Mouse (Mus musculus) lung, postnatal 0 days (tissue): ENCODE results near the gene Gm20696. TPM values are rescaled to one million over a fixed set of nuclear protein-coding genes. Genes with fewer than 3 reads are reported as not detected.
A peak's percentile ranks its signal among the peaks of the same experiment; 100 is the strongest.

ENCODE experiments used
- ATAC-seq: fragments of 200-750 bp; cut with Nextera tagmentation; 2 replicates; pipeline ENCODE4 v1.8.0; 2017; ENCODE audit warnings: moderate library complexity
- DNase-seq: peaks from one replicate; pipeline ENCODE4 v3.0.0-alpha.2; 2016; ENCODE audit warnings: low spot score
- H3K27ac ChIP-seq: fragments of 300-500 bp; sonication (generic); 2 replicates; pipeline ENCODE4 v1.5.1; 2014; ENCODE audit warnings: antibody characterized with exemption, mild to moderate bottlenecking, low read length, mixed read lengths
- H3K27me3 ChIP-seq: fragments of 300-500 bp; sonication (generic); replicated peaks from 2 replicates; pipeline ENCODE4 v1.6.1; 2014; ENCODE audit warnings: low read length, mixed read lengths; ENCODE audit not compliant: insufficient read depth
- H3K36me3 ChIP-seq: fragments of 300-500 bp; sonication (generic); 2 replicates; pipeline ENCODE4 v1.6.1; 2014; ENCODE audit warnings: low read length, mixed read lengths; ENCODE audit not compliant: insufficient read depth
- H3K4me1 ChIP-seq: fragments of 300-500 bp; sonication (generic); 2 replicates; pipeline ENCODE4 v1.6.1; 2014; ENCODE audit warnings: antibody characterized with exemption, low read depth, low read length, mixed read lengths; ENCODE audit not compliant: insufficient read depth
- H3K4me2 ChIP-seq: fragments of 300-500 bp; sonication (generic); replicated peaks from 2 replicates; pipeline ENCODE4 v1.6.1; 2014; ENCODE audit warnings: low read depth, mild to moderate bottlenecking, low read length, moderate library complexity, mixed read lengths
- H3K4me3 ChIP-seq: fragments of 300-500 bp; sonication (generic); 2 replicates; pipeline ENCODE4 v1.5.1; 2014; ENCODE audit warnings: low read depth, low read length
- H3K9ac ChIP-seq: fragments of 300-500 bp; sonication (generic); replicated peaks from 2 replicates; pipeline ENCODE4 v1.6.1; 2014; ENCODE audit warnings: low read depth, mild to moderate bottlenecking
- H3K9me3 ChIP-seq: fragments of 300-500 bp; sonication (generic); 2 replicates; pipeline ENCODE4 v1.6.1; 2016; ENCODE audit warnings: low read length, mixed read lengths
- CTCF ChIP-seq: IDR thresholded peaks from 2 replicates; pipeline ENCODE4 v1.5.1; 2016; ENCODE audit warnings: antibody characterized with exemption, mild to moderate bottlenecking
- EP300 ChIP-seq: IDR thresholded peaks from 2 replicates; pipeline ENCODE4 v1.6.1; 2016; ENCODE audit warnings: antibody characterized with exemption, mild to moderate bottlenecking, control low read depth
- WGBS: fragments of 180-500 bp; shearing (Covaris S2); extraction: QIAGEN DNeasy Blood & Tissue Kit; methylation state at CpG from one replicate; pipeline ENCODE4 v1.1.7; 2014; 5-methylcytosine and 5-hydroxymethylcytosine counted together
- polyA plus RNA-seq: library from polyadenylated mRNA; unstranded; fragments of >200 nt; fragmentation: Nextera tagmentation; extraction: Ambion mirVana; gene quantifications from 2 replicates; pipeline ENCODE4 v1.2.1, GENCODE M21; 2015

Gm20696 gene
- polyA plus RNA-seq, 1 experiment from 2014 or later, result 2.3 TPM

DNA sequence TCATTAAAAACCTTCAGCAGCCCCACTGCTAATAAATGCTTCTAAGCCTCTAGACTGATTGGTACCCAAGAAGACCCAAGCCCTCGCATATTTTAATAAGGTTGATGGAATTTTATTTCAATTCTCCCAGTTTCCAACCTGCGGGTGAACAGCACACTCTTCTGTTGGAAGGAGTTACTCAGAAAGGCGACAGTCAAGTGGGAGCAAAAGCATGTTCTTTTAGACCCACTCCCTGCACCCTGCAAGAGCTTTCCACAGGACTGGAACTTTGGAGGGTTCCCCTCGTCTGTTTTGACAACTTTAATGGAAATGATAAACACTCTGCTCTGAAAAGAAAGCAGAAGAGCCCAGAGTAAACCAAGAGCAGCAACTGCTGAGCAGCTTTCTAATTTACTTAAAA lies 401.4 kb downstream of the Gm20696 start:
- no peaks in the 10 kb centered on the region for H3K27me3 ChIP-seq
- 0 out of 2 replicates have a peak overlapping the region, but pooled peaks have one; percentile 69 for H3K27ac ChIP-seq
- peak overlapping the region; percentile 48; the same call in 1 of the 2 replicates for H3K4me2 ChIP-seq
- H3K4me3 ChIP-seq, result no peak overlapping the region
- no peaks in the 10 kb centered on the region for H3K9me3 ChIP-seq
- DNase-seq, result peak; percentile 53
- peak; percentile 54 for TF ChIP-seq CTCF
- no peak for TF ChIP-seq EP300
- H3K36me3 ChIP-seq, result no peaks in the 10 kb centered on the region
- H3K4me1 ChIP-seq, result peaks cover 5% of the 10 kb centered on the region; the same call in 1 of the 2 replicates
- WGBS, result 20% methylated on average over 4 of the region's 4 CpGs
- ATAC-seq, result no peak
- no peak overlapping the region for H3K9ac ChIP-seq

DNA sequence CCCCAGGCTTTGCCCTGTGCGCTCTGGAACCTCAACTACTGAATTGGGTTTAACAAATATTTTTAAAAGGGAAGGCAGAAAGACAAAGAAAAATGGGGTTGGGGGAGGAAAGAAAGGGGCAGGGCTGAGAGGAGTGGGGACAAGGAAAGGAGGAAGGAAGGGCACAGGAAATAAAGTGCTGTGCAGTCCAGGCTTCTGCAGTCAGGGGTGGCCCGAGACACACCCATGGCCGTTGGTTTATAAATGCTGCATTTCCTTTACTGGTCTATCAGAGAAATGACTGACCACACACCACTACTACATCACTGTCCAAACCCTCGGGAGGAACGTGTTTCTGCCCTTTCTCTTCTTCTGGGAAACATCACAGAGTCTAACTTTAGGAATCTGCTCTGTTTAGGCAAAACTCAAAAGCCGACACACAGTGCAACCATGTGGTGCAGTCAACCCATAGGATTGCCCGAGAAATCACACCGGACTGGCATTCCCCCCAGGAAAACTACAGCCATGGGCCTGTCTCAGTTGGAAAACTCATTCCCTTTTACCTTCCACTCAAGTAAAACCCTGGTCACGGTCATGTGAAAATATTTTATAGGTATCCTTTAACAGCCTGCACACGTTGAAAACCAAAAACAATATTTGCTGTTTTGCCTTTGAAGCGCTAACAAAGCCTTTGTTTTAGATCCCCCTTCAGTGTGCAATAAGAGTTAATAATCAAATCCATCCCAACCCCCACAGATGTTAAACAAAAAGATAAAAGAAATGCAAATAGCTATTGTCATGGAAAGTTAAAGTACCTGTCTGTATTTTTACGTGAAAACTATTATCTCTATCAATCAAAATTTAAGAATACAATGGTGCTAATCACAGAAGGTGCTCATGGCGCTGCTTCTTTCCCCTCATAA lies 402.2 kb downstream of the Gm20696 start:
- H3K9me3 ChIP-seq, result no peaks in the 10 kb centered on the region
- no peak; the same call in 1 of the 2 replicates for TF ChIP-seq EP300
- no peak overlapping the region for H3K4me3 ChIP-seq
- H3K36me3 ChIP-seq, result no peaks in the 10 kb centered on the region
- peaks cover 5% of the 10 kb centered on the region; the same call in 1 of the 2 replicates for H3K4me1 ChIP-seq
- peak overlapping the region; percentile 28; the same call in 1 of the 2 replicates for H3K27ac ChIP-seq
- H3K9ac ChIP-seq, result no peak overlapping the region
- WGBS, result 30% methylated on average over 13 of the region's 13 CpGs
- DNase-seq, result peak; percentile 41
- H3K27me3 ChIP-seq, result no peaks in the 10 kb centered on the region
- H3K4me2 ChIP-seq, result peak overlapping the region; percentile 25
- peak; percentile 17; the same call in 1 of the 2 replicates for ATAC-seq

DNA sequence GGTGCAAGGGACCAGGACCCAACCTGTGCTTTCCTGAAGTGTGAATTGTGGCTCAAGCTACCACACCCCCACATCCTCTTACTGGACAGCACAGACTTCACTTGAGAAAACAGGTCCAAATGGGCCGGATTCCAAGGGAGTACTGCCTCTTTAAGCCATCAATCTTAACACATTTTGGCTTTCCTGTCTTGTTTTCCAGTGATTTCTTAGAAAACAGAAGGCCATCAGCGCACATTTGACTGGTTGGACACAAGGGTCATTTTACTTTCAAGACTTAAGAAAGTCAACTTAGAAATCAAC lies 402.8 kb downstream of the Gm20696 start:
- Histone ChIP-seq H3K9me3 (no peaks in the 10 kb centered on the region), H3K27ac (no peak overlapping the region), H3K36me3 (no peaks in the 10 kb centered on the region), H3K27me3 (no peaks in the 10 kb centered on the region), H3K4me2 (peak overlapping the region; percentile 25; the same call in 1 of the 2 replicates), H3K4me3 (no peak overlapping the region), H3K9ac (no peak overlapping the region), H3K4me1 (peaks cover 5% of the 10 kb centered on the region; the same call in 1 of the 2 replicates)
- ATAC-seq, result no peak
- peak; percentile 43 for DNase-seq
- TF ChIP-seq CTCF (no peak), EP300 (no peak)
- WGBS, result 40% methylated on average over 2 of the region's 2 CpGs

DNA sequence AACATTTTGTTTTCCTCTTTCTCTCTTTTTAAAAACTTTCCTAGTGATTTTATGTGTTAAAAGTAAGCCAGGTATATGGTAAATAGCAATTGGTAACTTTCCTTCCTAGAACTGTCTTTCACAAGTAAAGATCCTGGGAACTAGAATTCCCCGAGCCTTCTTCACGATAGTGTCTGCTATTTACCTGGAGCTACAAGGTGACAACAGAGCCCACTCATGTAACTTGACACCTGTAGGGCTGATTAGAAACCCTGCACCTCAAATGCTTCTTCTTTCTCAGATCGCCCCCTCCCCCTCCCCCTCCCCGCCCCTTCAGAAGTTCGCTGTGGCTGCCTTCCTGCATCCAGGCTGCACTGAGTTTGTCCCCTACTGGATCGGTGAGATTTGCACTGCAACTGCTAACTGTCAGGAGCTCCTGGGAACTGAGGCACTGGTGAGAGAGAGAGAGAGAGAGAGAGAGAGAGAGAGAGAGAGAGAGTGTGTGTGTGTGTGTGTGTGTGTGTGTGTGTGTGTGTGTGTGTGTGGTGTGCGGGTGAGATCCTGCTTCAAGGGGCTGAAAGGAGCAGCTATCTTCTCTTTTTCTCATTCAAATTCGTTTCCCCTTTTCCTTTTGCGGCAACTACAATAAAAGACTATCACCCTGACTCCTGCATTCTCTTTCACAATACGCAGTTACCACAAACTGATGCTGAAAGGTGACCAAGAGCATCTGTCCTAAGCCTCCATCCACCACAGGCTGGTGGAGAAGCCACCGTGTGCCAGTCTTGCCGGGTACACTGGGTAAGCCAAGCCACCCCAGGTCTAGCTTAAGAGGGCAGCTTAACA lies 403.3 kb downstream of the Gm20696 start:
- ATAC-seq (no peak), DNase-seq (no peak)
- TF ChIP-seq CTCF (no peak), EP300 (no peak)
- H3K4me2 ChIP-seq, result 0 out of 2 replicates have a peak overlapping the region, but pooled peaks have one; percentile 12
- H3K27me3 ChIP-seq, result no peaks in the 10 kb centered on the region
- H3K4me3 ChIP-seq, result no peak overlapping the region
- no peak overlapping the region for H3K9ac ChIP-seq
- peaks cover 5% of the 10 kb centered on the region; the same call in 1 of the 2 replicates for H3K4me1 ChIP-seq
- 31% methylated on average over 12 of the region's 12 CpGs for WGBS
- no peak overlapping the region for H3K27ac ChIP-seq
- no peaks in the 10 kb centered on the region for H3K36me3 ChIP-seq
- no peaks in the 10 kb centered on the region for H3K9me3 ChIP-seq

DNA sequence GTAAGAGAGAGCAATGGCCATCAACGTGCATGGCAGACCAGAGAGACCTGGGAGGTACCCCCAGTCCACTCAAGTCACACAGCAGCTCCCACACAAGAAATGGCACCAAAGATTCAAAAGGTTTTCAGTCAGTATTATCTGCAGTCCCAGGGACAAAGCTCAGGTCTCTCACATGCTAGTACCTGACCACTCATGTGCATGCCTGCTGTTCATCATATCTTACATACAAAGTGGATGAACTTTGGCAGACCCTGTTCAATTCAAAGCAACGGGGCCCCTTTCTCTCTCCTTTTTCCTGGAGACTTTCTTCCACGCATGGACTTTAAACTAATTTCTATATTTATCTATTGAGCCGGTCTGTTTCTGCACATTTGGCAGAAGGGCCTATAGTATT lies 404.9 kb downstream of the Gm20696 start:
- no peak overlapping the region for H3K27ac ChIP-seq
- DNase-seq, result no peak
- ATAC-seq, result no peak
- TF ChIP-seq CTCF, result no peak
- no peak for TF ChIP-seq EP300
- H3K9me3 ChIP-seq, result no peaks in the 10 kb centered on the region
- peaks cover 5% of the 10 kb centered on the region; the same call in 1 of the 2 replicates for H3K4me1 ChIP-seq
- 52% methylated on average over 4 of the region's 4 CpGs for WGBS
- no peak overlapping the region for H3K4me2 ChIP-seq
- no peak overlapping the region for H3K4me3 ChIP-seq
- no peaks in the 10 kb centered on the region for H3K36me3 ChIP-seq
- no peak overlapping the region for H3K9ac ChIP-seq
- no peaks in the 10 kb centered on the region for H3K27me3 ChIP-seq
